Mouse (Mus musculus) lung, postnatal 0 days (tissue): Measurements from ENCODE around the gene Gh. TPM values are rescaled to one million over a fixed set of nuclear protein-coding genes. Genes with fewer than 3 reads are reported as not detected.

Experiments
- ATAC-seq: fragments of 200-750 bp; cut with Nextera tagmentation; 2 replicates; pipeline ENCODE4 v1.8.0; 2017; ENCODE audit warnings: moderate library complexity
- DNase-seq: peaks from one replicate; pipeline ENCODE4 v3.0.0-alpha.2; 2016; ENCODE audit warnings: low spot score
- H3K27ac ChIP-seq: fragments of 300-500 bp; sonication (generic); 2 replicates; pipeline ENCODE4 v1.5.1; 2014; ENCODE audit warnings: antibody characterized with exemption, mild to moderate bottlenecking, low read length, mixed read lengths
- H3K27me3 ChIP-seq: fragments of 300-500 bp; sonication (generic); replicated peaks from 2 replicates; pipeline ENCODE4 v1.6.1; 2014; ENCODE audit warnings: low read length, mixed read lengths; ENCODE audit not compliant: insufficient read depth
- H3K36me3 ChIP-seq: fragments of 300-500 bp; sonication (generic); 2 replicates; pipeline ENCODE4 v1.6.1; 2014; ENCODE audit warnings: low read length, mixed read lengths; ENCODE audit not compliant: insufficient read depth
- H3K4me1 ChIP-seq: fragments of 300-500 bp; sonication (generic); 2 replicates; pipeline ENCODE4 v1.6.1; 2014; ENCODE audit warnings: antibody characterized with exemption, low read depth, low read length, mixed read lengths; ENCODE audit not compliant: insufficient read depth
- H3K4me2 ChIP-seq: fragments of 300-500 bp; sonication (generic); replicated peaks from 2 replicates; pipeline ENCODE4 v1.6.1; 2014; ENCODE audit warnings: low read depth, mild to moderate bottlenecking, low read length, moderate library complexity, mixed read lengths
- H3K4me3 ChIP-seq: fragments of 300-500 bp; sonication (generic); 2 replicates; pipeline ENCODE4 v1.5.1; 2014; ENCODE audit warnings: low read depth, low read length
- H3K9ac ChIP-seq: fragments of 300-500 bp; sonication (generic); replicated peaks from 2 replicates; pipeline ENCODE4 v1.6.1; 2014; ENCODE audit warnings: low read depth, mild to moderate bottlenecking
- H3K9me3 ChIP-seq: fragments of 300-500 bp; sonication (generic); 2 replicates; pipeline ENCODE4 v1.6.1; 2016; ENCODE audit warnings: low read length, mixed read lengths
- CTCF ChIP-seq: IDR thresholded peaks from 2 replicates; pipeline ENCODE4 v1.5.1; 2016; ENCODE audit warnings: antibody characterized with exemption, mild to moderate bottlenecking
- EP300 ChIP-seq: IDR thresholded peaks from 2 replicates; pipeline ENCODE4 v1.6.1; 2016; ENCODE audit warnings: antibody characterized with exemption, mild to moderate bottlenecking, control low read depth
- WGBS: fragments of 180-500 bp; shearing (Covaris S2); extraction: QIAGEN DNeasy Blood & Tissue Kit; methylation state at CpG from one replicate; pipeline ENCODE4 v1.1.7; 2014; 5-methylcytosine and 5-hydroxymethylcytosine counted together
- polyA plus RNA-seq: library from polyadenylated mRNA; unstranded; fragments of >200 nt; fragmentation: Nextera tagmentation; extraction: Ambion mirVana; gene quantifications from 2 replicates; pipeline ENCODE4 v1.2.1, GENCODE M21; 2015

Gh gene
- polyA plus RNA-seq, 1 experiment from 2014 or later: not detected

DNA sequence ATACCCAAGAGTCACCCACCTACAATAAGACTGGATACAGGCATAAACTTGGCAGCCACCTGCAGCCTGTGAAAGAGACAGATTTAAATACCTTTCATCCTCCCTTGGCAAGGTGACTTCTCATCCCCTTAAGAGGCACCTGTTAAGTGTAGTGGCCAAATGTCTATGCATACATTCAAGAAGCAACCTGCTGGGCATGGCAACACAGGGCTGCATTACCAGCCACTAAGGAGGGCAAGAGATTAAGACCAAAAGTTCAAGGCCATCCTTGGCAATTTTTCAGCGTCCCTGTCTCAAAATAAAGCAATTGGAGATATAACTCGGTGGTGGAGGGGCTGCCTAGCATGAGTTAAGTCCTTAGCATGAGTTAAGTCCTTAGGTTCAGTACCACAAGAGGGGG lies 46.9 kb downstream of the Gh start:
- Histone ChIP-seq H3K27me3 (no peaks in the 10 kb centered on the region), H3K4me3 (peak overlapping the region; percentile 70), H3K27ac (peak overlapping the region; percentile 69; the same call in 1 of the 2 replicates), H3K9ac (peak overlapping the region; percentile 59), H3K9me3 (no peaks in the 10 kb centered on the region), H3K36me3 (peaks cover 15% of the 10 kb centered on the region; the same call in 1 of the 2 replicates), H3K4me2 (peak overlapping the region; percentile 94), H3K4me1 (peaks cover 11% of the 10 kb centered on the region; the same call in 1 of the 2 replicates)
- ATAC-seq (no peak), DNase-seq (no peak)
- no peak for TF ChIP-seq CTCF
- no peak for TF ChIP-seq EP300
- 17% methylated on average over 2 of the region's 2 CpGs for WGBS

Other genes with a start within 250 kb of the Gh start
- gene Taco1, start 235.8 kb downstream of the Gh start, polyA plus RNA-seq: 5.1 and 5.7 TPM in 2 replicates
- 25.3 and 26.0 TPM in 2 replicates for gene Map3k3, start 217.3 kb downstream of the Gh start, polyA plus RNA-seq
- not detected in 2 replicates for gene Gm10840, start 141.0 kb downstream of the Gh start, polyA plus RNA-seq
- gene Limd2, start 141.0 kb downstream of the Gh start, polyA plus RNA-seq: 225 and 226 TPM in 2 replicates
- gene Strada, start 99.7 kb downstream of the Gh start, polyA plus RNA-seq: 14.9 and 15.4 TPM in 2 replicates
- gene Ccdc47, start 85.5 kb downstream of the Gh start, polyA plus RNA-seq: 67.7 and 71.1 TPM in 2 replicates
- gene Ddx42, start 84.9 kb downstream of the Gh start, polyA plus RNA-seq: 35.3 and 38.4 TPM in 2 replicates
- gene Ftsj3, start 45.8 kb downstream of the Gh start, polyA plus RNA-seq: 18.7 and 19.0 TPM in 2 replicates
- gene Psmc5, start 45.7 kb downstream of the Gh start, polyA plus RNA-seq: 150 and 153 TPM in 2 replicates
- 46.9 and 55.5 TPM in 2 replicates for gene Smarcd2, start 28.9 kb downstream of the Gh start, polyA plus RNA-seq
- 0.06 and 0.07 TPM in 2 replicates for gene Tcam1, start 25.2 kb downstream of the Gh start, polyA plus RNA-seq
- 10.8 and 11.8 TPM in 2 replicates for gene Cd79b, start 12.9 kb upstream of the Gh start, polyA plus RNA-seq
- gene Scn4a, start 51.4 kb upstream of the Gh start, polyA plus RNA-seq: 0.04 TPM in 1 of 2 replicates, not detected in the other
- gene Prr29, start 63.6 kb upstream of the Gh start, polyA plus RNA-seq: 8.9 and 10.2 TPM in 2 replicates
- 284 and 329 TPM in 2 replicates for gene Icam2, start 86.2 kb upstream of the Gh start, polyA plus RNA-seq
- 5.4 and 6.3 TPM in 2 replicates for gene Ern1, start 186.0 kb upstream of the Gh start, polyA plus RNA-seq